Mouse (Mus musculus): Measurements from ENCODE around the gene Olfr98.

DNA sequence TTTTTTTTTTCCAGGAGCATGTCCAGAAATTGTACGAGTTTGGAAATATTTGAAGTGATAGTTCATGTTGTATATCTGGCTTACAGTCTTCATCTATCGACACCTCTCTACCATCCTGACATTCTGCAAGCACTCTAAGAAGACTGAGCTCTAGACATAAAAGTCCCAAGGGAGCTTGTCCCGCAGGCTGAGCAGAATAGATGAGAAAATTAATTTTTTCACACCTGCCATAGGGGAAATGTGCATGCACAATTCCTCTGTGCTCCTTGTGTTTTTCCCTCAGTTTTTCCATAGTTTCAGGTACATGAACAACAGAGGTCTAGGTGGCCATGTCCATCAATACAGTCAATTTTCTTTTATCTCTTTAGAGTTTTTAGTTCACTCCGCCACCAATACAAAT lies 40.7 kb upstream of the Olfr98 start, which contains the start of gene Olfr101:
- TF ChIP-seq POLR2A (IDR thresholded peaks at IDR 0.05; ENCODE audit: low read depth, low read length) (no peak), CTCF (IDR thresholded peaks at IDR 0.05; ENCODE audit: extremely low read depth, insufficient read length, insufficient replicate concordance, low read depth, low read length) (no peak)

Measured in small intestine, adult 2 months (tissue).